Mouse (Mus musculus): ENCODE data around the gene Rlim. TPM values are rescaled to one million over a fixed set of nuclear protein-coding genes. Genes with fewer than 3 reads are reported as not detected.

The Rlim gene
- total and polyA plus RNA-seq, 2 experiments = 2.7 to 23.9 TPM

DNA sequence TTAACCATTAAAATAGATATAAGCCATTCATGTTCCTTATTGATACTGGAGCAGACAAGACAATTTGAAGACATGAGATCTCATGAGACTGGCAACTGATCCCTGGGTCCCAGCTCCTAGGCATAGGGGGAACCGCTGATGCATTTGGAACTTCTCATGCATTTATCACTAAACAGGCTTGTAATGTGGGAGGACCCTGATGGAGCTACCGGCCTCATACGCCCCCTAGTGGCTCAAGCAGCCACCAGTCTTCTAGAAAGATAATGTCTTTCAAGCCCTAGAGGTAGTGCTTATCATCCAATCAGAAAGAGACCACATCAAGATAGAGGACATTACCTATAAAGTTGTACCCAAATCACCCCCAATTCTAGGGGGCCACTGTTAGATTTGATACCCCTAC lies 66.3 kb downstream of the Rlim start:
- Histone ChIP-seq H3K79me2 (ENCODE audit: control insufficient read depth, insufficient read depth, low read length) (no peaks in the 10 kb centered on the region), H3K27ac (replicated peaks; ENCODE audit: insufficient read depth, low read depth, low read length) (no peak overlapping the region), H3K36me3 (ENCODE audit: control insufficient read depth, insufficient read depth, low read length) (no peaks in the 10 kb centered on the region), H3K4me3 (ENCODE audit: insufficient read depth, low read depth, low read length) (no peak overlapping the region), H3K9ac (ENCODE audit: low read depth, low read length) (no peak overlapping the region), H3K4me1 (ENCODE audit: control insufficient read depth, insufficient read depth, low read length) (no peaks in the 10 kb centered on the region), H3K27me3 (ENCODE audit: control insufficient read depth, insufficient read depth, low read length) (no peaks in the 10 kb centered on the region)
- TF ChIP-seq POLR2A (IDR thresholded peaks at IDR 0.05; ENCODE audit: extremely low read depth, insufficient read depth, low read length) (no peak), CTCF (IDR thresholded peaks at IDR 0.05; ENCODE audit: low read depth, low read length) (peak; percentile 73)
- DNase-seq (ENCODE audit: extremely low read depth, low read depth, low spot score) = peak; percentile 18
- WGBS = 7% methylated on average over 3 of the region's 3 CpGs

Other genes starting within 250 kb of the Rlim start
- gene Slc16a2, start 159.3 kb downstream of the Rlim start, total RNA-seq (2014; rRNA removed) = 32.7 and 42.4 TPM in 2 replicates
- 150 and 197 TPM in 2 replicates for gene Slc16a2, start 159.3 kb downstream of the Rlim start, polyA plus RNA-seq (2012; rRNA removed)
- under 0.01 and 0.07 TPM in 2 replicates for gene Nexmif, start 219.9 kb upstream of the Rlim start, total RNA-seq (2014; rRNA removed)
- gene Nexmif, start 219.9 kb upstream of the Rlim start, polyA plus RNA-seq (2012; rRNA removed) = not detected in 2 replicates